Mouse (Mus musculus): ENCODE data around the gene Mmp13. TPM values are rescaled to one million over a fixed set of nuclear protein-coding genes. Genes with fewer than 3 reads are reported as not detected.
"Not testable (repeated sequence)": the region's sequence is repeated elsewhere in the genome, so short reads cannot be mapped to it uniquely, and the experiment has no call there.

The Mmp13 gene
- polyA plus RNA-seq (2012; rRNA removed): 0.98 and 2.3 TPM in 2 replicates

- 27% methylated on average over 1 of the region's 1 CpGs for WGBS
- DNase-seq (ENCODE audit: low read depth, low spot score): no peak
These were observed at the start of gene Mmp13 for GRCm38 (mm10) chr9:7272214-7272613. Gene Mmp13 (plus strand): TSS chr9:7272514.

- DNase-seq (ENCODE audit: low read depth, low spot score): no peak
- 96% methylated on average over 1 of the region's 1 CpGs for WGBS
These were observed 33.7 kb upstream of the Mmp13 start for GRCm38 (mm10) chr9:7238619-7239018.

GRCm38 (mm10) chr9:7239967-7240366, 32.3 kb upstream of the Mmp13 start:
- 71% methylated on average over 2 of the region's 2 CpGs for WGBS
- DNase-seq (ENCODE audit: low read depth, low spot score): no peak

DNA sequence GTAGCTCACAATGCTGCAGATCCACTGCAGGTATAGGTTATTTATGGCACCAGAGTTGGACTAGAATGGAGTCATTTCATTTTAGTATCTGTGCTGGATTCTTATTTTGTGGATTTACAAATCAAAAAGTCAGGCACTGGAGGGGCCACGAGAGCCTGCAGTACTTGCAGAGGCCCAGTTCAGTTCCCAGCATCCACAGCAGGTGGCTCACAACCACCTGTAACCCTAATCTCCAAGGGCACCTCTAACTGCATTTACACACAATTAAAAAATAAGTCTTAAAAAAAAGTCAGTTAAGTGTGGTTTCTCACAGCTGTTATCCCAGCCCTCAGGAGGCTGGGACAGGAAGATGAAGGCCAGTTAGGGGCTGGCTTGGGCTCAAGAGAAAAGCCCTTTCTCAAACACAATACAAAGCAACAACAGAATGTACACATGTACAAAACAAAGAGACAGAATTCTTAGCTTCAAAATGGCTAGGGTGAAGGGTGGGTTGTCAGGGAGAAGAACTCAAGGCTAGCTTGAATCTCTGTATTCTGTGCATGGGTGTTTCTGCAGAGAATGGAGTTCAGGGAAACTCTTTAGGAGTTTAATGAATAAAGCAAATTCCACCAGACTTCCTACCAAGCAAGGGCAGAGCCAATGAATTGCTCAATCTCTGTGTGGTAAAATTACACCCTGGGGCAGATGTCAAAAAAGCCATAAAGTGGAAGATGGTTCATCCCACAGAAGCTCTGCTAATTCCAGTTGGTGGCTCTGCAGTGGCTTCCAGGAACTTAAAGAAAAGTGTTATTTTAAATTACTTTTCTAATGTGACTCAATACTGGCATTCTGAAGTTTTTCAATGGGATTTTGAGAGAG, 19.3 kb upstream of the Mmp13 start:
- DNase-seq (ENCODE audit: low read depth, low spot score): no peak
- WGBS: 45% methylated on average over 1 of the region's 1 CpGs

- DNase-seq (ENCODE audit: low read depth, low spot score): no peak
- WGBS: 71% methylated on average over 1 of the region's 1 CpGs
These were observed 10.6 kb upstream of the Mmp13 start for GRCm38 (mm10) chr9:7261667-7262066.

GRCm38 (mm10) chr9:7270071-7270470, 2.2 kb upstream of the Mmp13 start:
- DNase-seq (ENCODE audit: low read depth, low spot score): no peak
- WGBS: 34% methylated on average over 3 of the region's 3 CpGs

DNA sequence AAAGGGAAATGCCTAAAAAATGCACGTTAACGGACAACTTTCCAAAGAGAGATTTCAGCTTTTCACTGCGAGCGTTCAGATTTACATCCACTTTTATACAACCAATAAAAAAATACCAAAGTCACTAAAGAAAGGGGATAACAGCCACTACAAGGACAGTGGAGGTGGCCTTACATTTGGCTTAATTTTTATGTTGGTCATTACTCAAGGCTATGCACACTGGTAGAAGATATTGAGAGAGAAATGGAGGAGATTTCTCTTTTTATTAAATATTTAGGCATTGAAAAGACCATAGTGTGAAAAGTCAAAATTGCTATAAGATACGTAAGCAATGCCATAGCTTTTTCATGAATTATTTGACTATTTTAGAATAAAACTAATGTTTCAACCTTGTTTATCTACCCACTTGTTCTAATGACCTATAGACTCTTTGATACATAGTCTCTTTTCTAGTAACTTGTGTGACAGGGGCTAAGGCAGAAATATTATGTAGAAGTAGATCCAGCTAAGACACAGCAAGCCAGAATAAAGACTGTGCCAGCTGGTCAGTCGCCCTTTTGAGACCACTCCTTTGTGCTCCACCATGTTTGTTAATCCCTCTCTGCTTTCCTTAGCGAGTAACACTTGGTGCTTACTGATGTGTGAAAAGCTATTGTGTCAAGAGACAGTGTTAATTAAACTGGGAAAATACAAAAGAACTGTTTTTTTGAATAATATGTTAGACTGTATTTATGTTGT, 10.4 kb downstream of the Mmp13 start:
- 84% methylated on average over 7 of the region's 7 CpGs for WGBS

DNA sequence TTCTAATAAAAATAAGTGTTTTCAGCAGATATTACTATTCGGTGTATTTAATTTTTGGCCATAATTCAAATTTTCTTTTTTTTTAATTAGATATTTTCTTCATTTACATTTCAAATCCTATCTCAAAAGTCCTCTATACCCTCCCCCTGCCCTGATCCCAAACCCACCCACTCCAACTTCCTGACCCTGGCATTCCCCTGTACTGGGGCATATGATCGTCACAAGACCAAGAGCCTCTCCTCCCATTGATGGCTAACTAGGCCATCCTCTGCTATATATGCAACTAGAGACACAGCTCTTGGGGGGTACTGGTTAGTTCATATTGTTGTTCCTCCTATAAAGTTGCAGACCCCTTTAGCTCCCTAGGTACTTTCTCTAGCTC, 11.0 kb downstream of the Mmp13 start:
- WGBS: 94% methylated on average over 2 of the region's 2 CpGs
- not testable (repeated sequence) for DNase-seq (ENCODE audit: low read depth, low spot score)

More for the DNA sequence above, 10.4 kb downstream of the Mmp13 start:
- no peak for DNase-seq (ENCODE audit: low read depth, low spot score)

- 59% methylated on average over 2 of the region's 2 CpGs for WGBS
- DNase-seq (ENCODE audit: low read depth, low spot score): no peak
These were observed 17.2 kb downstream of the Mmp13 start for GRCm38 (mm10) chr9:7289501-7289900.

- 90% methylated on average over 12 of the region's 12 CpGs for WGBS
- no peak for DNase-seq (ENCODE audit: low read depth, low spot score)
These were observed 17.6 kb downstream of the Mmp13 start for GRCm38 (mm10) chr9:7289901-7290300.

- no peak for DNase-seq (ENCODE audit: low read depth, low spot score)
- WGBS: 14% methylated on average over 1 of the region's 1 CpGs
These were observed 19.8 kb downstream of the Mmp13 start for GRCm38 (mm10) chr9:7292132-7292531.

GRCm38 (mm10) chr9:7331847-7332246, 59.5 kb downstream of the Mmp13 start:
- no peak for DNase-seq (ENCODE audit: low read depth, low spot score)

Other genes with a start within 250 kb of the Mmp13 start
- gene Dync2h1, start 88.1 kb upstream of the Mmp13 start, polyA plus RNA-seq (2012; rRNA removed): 0.25 and 0.43 TPM in 2 replicates
- gene Dcun1d5, start 88.0 kb upstream of the Mmp13 start, polyA plus RNA-seq (2012; rRNA removed): 8.7 and 10.2 TPM in 2 replicates
- gene Mmp12, start 71.9 kb downstream of the Mmp13 start, polyA plus RNA-seq (2012; rRNA removed): 0.19 and 0.21 TPM in 2 replicates
- gene Mmp1b, start 115.5 kb downstream of the Mmp13 start, polyA plus RNA-seq (2012; rRNA removed): not detected in 2 replicates
- gene Mmp3, start 173.3 kb downstream of the Mmp13 start, polyA plus RNA-seq (2012; rRNA removed): 0.92 and 1.3 TPM in 2 replicates
- gene Mmp10, start 229.8 kb downstream of the Mmp13 start, polyA plus RNA-seq (2012; rRNA removed): 10.5 and 14.3 TPM in 2 replicates